Mouse (Mus musculus) left cerebral cortex, adult 8-10 months (tissue): ENCODE data around the gene Btg2. TPM values are rescaled to one million over a fixed set of nuclear protein-coding genes. Genes with fewer than 3 reads are reported as not detected.

Experiments
- DNase-seq, 2 experiments: peaks; one replicate each; pipeline ENCODE4 v3.0.0; 2022; ENCODE audit warnings: low spot score in 2 of 2
- total RNA-seq, 4 experiments: library from RNA; stranded (reverse); gene quantifications; 2 replicates each; pipeline ENCODE4 v1.2.4; 2022

Gene Btg2
- total RNA-seq, result 10 to 100 TPM; 11.3 to 21.4 (median 12.1) TPM

GRCm38 (mm10) chr1:134078802-134079476 is at the start of gene Btg2:
Btg2 (minus strand) TSS chr1:134079120.
- peak; percentile 95 to 97 for DNase-seq

GRCm38 (mm10) chr1:134122195-134122594 is 43.3 kb upstream of the Btg2 start:
- no peak for DNase-seq

- peak; percentile 55 to 90 for DNase-seq
These were observed 41.3 kb upstream of the Btg2 start for GRCm38 (mm10) chr1:134120179-134120578.

GRCm38 (mm10) chr1:134117110-134117509 is 38.2 kb upstream of the Btg2 start:
- DNase-seq, result no peak

- no peak for DNase-seq
These were observed 36.5 kb upstream of the Btg2 start for GRCm38 (mm10) chr1:134115424-134115823.

GRCm38 (mm10) chr1:134114730-134115129 is 35.8 kb upstream of the Btg2 start:
- no peak for DNase-seq

- DNase-seq, result no peak
These were observed 35.1 kb upstream of the Btg2 start for GRCm38 (mm10) chr1:134114018-134114417.

- DNase-seq, result no peak
These were observed 34.6 kb upstream of the Btg2 start for GRCm38 (mm10) chr1:134113560-134113959.

GRCm38 (mm10) chr1:134110979-134111378 is 32.1 kb upstream of the Btg2 start, which contains the start of gene Chit1:
Chit1 (plus strand) TSS chr1:134111242.
- DNase-seq, result no peak

- no peak for DNase-seq
These were observed 31.5 kb upstream of the Btg2 start for GRCm38 (mm10) chr1:134110449-134110848.

GRCm38 (mm10) chr1:134110015-134110414 is 31.1 kb upstream of the Btg2 start:
- no peak for DNase-seq

- DNase-seq, result no peak
These were observed 28.9 kb upstream of the Btg2 start for GRCm38 (mm10) chr1:134107777-134108176.

- DNase-seq, result no peak
These were observed 27.8 kb upstream of the Btg2 start for GRCm38 (mm10) chr1:134106719-134107118.

- DNase-seq, result no peak
These were observed 27.0 kb upstream of the Btg2 start for GRCm38 (mm10) chr1:134105764-134106430.

GRCm38 (mm10) chr1:134105043-134105763 is 26.3 kb upstream of the Btg2 start:
- no peak for DNase-seq

GRCm38 (mm10) chr1:134103861-134104260 is 24.9 kb upstream of the Btg2 start:
- no peak for DNase-seq

GRCm38 (mm10) chr1:134101593-134101992 is 22.7 kb upstream of the Btg2 start:
- DNase-seq, result no peak

GRCm38 (mm10) chr1:134100928-134101327 is 22.0 kb upstream of the Btg2 start:
- no peak for DNase-seq

GRCm38 (mm10) chr1:134100401-134100800 is 21.5 kb upstream of the Btg2 start:
- DNase-seq, result no peak

GRCm38 (mm10) chr1:134099516-134100235 is 20.8 kb upstream of the Btg2 start:
- no peak for DNase-seq

- DNase-seq, result peak in 1 of 2 experiments; percentile 69
These were observed 20.0 kb upstream of the Btg2 start for GRCm38 (mm10) chr1:134098726-134099515.
